ENCODE assay signal across 14 mouse cellular contexts in genomic region chr12:70586181-70586580, GRCm38 (mm10).
DNase-seq lines count a peak whose midpoint lies in the region.
"Had no signal": no experiment of that assay in that cellular context is flagged by ENCODE, and none has a peak within 500 bp of the region (broad histone marks: within the 10 kb centered on the region; RNA-seq: fewer than 3 reads in every experiment).

No protein-coding gene starts in this region.

- peak; percentile 44 to 58 for DNase-seq in cerebellum, postnatal 10 days
- DNase-seq in cerebellum, adult 11-12 months = no peak
- peak; percentile 93 for DNase-seq in heart, adult 11 months
- no peak for DNase-seq in heart, postnatal 25 days (ENCODE audit: low spot score)
- DNase-seq in 3T3-L1 (ENCODE audit: low read depth, low spot score) = peak; percentile 31
- no peak for DNase-seq in embryo, embryonic 9.5 days (ENCODE audit: extremely low spot score)
- DNase-seq: adrenal gland, adult 8-10 months; adrenal gland, postnatal 25 days; cerebellum, postnatal 25 days; embryo, embryonic 11 days; gastrocnemius, postnatal 25 days; heart, adult 2 months; kidney, adult 18-20 months; kidney, adult 9 months had no signal

- intact Hi-C loops in heart, postnatal 25 days (cut with DNase I) = no loop called here

Comparison
In these comparisons a context has a peak if more than half of its experiments do, and no peak if none do; other contexts are left out.
1. DNase-seq: peak in cerebellum, postnatal 10 days (2 of 2), heart, adult 11 months (single experiment) and 3T3-L1 (single experiment); none in cerebellum, adult 11-12 months (single experiment), heart, postnatal 25 days (single experiment) and embryo, embryonic 9.5 days (single experiment).